Mouse (Mus musculus): ENCODE measurements around the gene Tlr4. TPM values are rescaled to one million over a fixed set of nuclear protein-coding genes. Genes with fewer than 3 reads are reported as not detected.

Tlr4 gene
- 1 to 10 TPM; 1.1 to 1.8 TPM for total RNA-seq (2021)

- intact Hi-C loops (cut with DNase I) = no loop called here
- DNase-seq = peak; percentile 7
Measured at GRCm38 (mm10) chr4:66827463-66828162, at the start of gene Tlr4. Gene Tlr4, plus strand, starts transcription at chr4:66827584.

DNA sequence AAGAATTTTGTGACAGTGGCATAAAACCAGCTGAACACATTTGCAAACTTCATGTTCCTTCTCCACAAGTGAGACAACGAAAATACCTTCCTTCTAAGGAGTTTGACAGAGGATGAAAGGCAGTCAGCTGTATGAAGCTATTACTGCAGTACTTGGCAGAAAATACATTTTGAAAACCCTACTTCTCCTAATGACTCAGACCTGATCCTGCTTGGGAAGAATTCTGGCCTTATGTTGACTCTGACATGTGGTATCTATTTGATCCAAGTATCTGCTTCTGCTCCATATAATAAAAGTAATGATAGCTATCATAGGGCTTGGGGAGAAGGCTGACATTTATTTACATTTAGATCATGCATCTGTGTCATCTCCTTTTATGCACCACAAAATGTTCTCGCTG lies 33.1 kb upstream of the Tlr4 start:
- DNase-seq = no peak
- intact Hi-C loops (cut with DNase I) = no loop called here

GRCm38 (mm10) chr4:66796683-66797082 lies 30.7 kb upstream of the Tlr4 start:
- intact Hi-C loops (cut with DNase I) = no loop called here
- no peak for DNase-seq

- intact Hi-C loops (cut with DNase I) = no loop called here
- DNase-seq = no peak
Measured at GRCm38 (mm10) chr4:66804552-66805301, 22.7 kb upstream of the Tlr4 start.

- no peak for DNase-seq
- intact Hi-C loops (cut with DNase I) = no loop called here
Measured at GRCm38 (mm10) chr4:66805747-66806146, 21.6 kb upstream of the Tlr4 start.

DNA sequence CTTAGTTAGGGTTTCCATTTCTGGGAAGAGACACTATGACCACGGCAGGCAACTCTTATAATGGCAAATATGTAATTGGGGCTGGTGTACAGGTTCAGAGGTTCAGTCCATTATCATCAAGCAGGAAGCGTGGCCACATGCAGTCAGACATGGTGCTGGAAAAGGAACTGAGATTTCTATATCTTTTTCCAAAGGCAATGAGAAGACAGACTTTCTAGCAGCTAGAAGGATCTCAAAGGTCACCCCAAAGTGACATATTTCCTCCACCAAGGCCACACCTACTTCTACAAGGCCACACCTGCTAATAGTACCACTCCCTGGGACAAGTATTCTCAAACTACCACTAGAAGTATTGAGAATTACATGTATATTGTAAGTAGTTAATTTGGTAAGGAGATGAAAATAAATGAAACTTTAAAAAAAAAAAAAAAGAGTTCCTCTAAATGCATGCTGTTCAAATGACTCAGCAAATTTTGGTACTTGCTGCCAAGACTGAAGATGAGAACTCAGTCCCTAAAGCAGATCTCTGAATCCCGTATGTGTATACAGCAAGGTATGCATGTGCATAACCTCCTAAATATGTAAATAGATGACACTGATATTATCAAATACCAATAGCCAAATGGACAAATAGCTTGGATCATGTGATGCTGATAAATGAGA lies 10.9 kb upstream of the Tlr4 start:
- DNase-seq = no peak
- intact Hi-C loops (cut with DNase I) = no loop called here

- DNase-seq = no peak
- intact Hi-C loops (cut with DNase I) = no loop called here
Measured at GRCm38 (mm10) chr4:66821171-66821570, 6.2 kb upstream of the Tlr4 start.

DNA sequence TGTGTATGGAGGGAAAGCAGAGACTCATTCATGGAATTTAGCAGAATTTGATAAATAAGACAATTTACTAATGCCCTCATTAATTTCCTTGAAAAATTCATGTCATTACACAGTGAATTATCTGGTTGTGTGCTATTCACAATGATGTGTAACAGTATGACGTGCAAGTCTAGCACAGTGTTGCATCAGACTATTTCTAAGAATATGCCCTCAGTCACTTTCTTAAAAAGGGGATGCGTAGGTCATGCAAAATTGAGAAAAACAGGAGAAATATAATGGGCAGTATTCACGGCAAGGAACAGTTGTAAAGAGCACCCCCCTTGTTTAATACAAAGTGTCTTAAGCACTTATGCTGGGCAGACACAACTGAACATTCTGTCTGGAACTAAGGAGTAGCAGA lies 5.6 kb upstream of the Tlr4 start:
- no peak for DNase-seq
- intact Hi-C loops (cut with DNase I) = no loop called here

GRCm38 (mm10) chr4:66828163-66828668 lies 832 bp downstream of the Tlr4 start:
- DNase-seq = no peak
- intact Hi-C loops (cut with DNase I) = no loop called here

DNA sequence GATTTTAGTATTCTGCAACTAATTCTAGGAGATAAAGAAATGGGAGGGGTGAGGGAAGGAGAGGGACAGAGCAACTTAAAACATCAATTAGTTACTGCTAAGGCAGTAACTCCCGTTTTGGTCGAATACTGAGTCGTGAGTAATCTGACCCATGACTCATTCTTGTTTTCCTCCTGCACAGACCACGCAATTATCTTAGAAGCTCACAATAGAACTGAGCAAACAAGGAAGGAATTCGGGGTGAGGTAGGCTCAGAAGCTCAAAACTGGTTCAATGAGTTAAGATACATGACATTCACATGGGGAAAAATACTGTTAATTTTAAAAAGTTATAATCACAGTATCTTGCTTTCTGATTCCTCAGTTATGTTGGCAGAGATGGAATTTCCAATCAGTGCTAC lies 1.3 kb downstream of the Tlr4 start:
- DNase-seq = no peak
- intact Hi-C loops (cut with DNase I) = no loop called here

- intact Hi-C loops (cut with DNase I) = no loop called here
- no peak for DNase-seq
Measured at GRCm38 (mm10) chr4:66838071-66838470, 10.7 kb downstream of the Tlr4 start.

DNA sequence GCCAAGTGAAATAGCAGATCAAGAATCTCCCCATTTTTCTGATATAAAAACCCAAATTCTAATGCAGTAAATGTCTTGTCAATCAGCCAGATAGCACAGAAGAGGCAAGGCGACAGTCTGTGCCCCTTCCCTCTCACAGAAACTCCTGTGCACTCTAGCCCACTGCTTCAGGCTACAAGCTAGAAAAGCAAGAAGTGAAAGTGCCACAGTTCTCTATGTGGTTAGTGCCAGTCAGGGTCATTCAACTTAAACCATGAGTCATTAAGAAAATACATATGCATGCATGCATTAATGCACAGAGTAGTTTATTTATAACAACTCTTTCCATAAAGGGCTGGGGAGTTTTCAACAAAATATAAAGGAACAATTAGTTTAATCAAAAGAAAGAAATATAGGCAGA lies 15.9 kb downstream of the Tlr4 start:
- no peak for DNase-seq
- intact Hi-C loops (cut with DNase I) = no loop called here

DNA sequence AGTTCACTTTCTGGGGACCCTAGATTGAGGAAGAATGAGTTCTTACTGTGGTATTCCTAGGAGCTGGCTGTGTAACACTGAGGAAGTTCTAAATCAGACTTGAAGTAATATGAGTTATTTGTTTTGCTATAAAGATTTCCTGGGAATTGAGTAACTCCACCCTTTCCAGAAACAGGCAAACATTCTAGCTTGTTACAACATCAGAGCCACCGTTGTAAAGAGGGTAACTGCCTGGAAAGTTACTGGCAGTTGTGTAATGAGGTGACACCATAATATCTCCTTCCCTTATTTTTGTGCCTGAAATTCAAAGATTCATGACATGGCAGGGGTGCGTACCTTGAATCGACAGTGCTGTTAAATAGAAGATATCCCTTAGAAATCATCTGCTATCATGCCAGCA lies 24.6 kb downstream of the Tlr4 start:
- intact Hi-C loops (cut with DNase I) = no loop called here
- no peak for DNase-seq

DNA sequence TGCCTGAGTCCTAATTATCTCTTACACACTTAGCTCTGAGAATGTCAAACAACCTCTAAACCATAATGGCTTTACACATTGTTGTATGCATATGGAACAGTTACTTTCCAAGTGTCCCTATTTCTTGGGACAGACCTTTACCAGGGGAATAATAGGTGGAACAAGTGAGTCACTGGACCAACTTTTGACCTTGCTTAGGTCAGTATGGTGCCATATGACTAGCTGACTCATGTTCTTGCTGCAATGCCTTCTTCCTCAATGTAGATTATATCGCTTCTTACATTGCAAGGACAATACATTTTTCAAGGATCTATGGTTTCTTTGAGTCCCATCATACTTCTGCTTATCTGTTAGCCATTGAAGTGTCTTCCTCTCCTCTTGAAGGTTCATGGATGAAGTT lies 29.6 kb downstream of the Tlr4 start:
- DNase-seq = no peak
- intact Hi-C loops (cut with DNase I) = no loop called here

GRCm38 (mm10) chr4:66869919-66870318 lies 42.5 kb downstream of the Tlr4 start:
- intact Hi-C loops (cut with DNase I) = no loop called here

DNA sequence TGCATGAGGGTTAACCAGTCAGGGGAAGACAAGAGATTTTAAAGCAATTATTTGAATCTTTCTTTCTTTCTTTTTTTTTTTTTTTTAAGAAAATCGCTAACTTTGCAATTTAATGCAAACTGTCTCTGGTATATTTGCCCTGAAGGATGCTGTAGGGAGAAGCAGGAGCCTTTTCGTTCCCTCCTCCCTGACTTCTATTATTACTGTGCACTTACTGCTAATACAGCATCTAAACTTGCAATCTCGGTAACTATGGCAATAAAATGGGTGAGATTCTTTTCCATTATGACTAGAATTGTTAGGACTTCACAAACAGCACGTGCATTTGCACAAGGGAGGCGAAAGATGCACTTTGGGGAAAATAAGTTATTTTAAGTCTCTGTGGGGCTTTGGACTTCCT lies 44.6 kb downstream of the Tlr4 start:
- no peak for DNase-seq

More at GRCm38 (mm10) chr4:66869919-66870318, 42.5 kb downstream of the Tlr4 start:
- peak; percentile 24 for DNase-seq

DNA sequence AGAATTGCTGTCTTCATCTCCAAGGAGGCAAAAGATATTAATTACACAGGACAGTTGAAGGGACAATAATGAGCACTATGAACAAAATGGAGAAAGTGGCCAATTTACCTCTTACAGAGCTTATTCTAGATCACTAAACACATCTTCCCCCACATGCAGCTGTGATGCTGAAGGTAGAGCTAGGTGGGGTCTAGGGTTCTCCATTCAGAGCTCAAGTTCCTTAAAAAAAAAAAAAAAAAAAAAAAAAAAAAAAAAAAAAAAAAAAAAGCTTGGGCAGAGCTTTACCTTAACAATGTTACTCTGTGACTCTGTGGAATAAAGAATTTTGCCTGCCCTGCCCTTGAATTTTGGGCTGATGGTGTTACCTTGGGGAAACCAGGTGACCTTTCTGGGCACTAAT lies 46.0 kb downstream of the Tlr4 start:
- intact Hi-C loops (cut with DNase I) = no loop called here
- no peak for DNase-seq

More for the DNA sequence above, 44.6 kb downstream of the Tlr4 start:
- intact Hi-C loops (cut with DNase I) = no loop called here

GRCm38 (mm10) chr4:66875751-66876150 lies 48.4 kb downstream of the Tlr4 start:
- intact Hi-C loops (cut with DNase I) = no loop called here
- no peak for DNase-seq

DNA sequence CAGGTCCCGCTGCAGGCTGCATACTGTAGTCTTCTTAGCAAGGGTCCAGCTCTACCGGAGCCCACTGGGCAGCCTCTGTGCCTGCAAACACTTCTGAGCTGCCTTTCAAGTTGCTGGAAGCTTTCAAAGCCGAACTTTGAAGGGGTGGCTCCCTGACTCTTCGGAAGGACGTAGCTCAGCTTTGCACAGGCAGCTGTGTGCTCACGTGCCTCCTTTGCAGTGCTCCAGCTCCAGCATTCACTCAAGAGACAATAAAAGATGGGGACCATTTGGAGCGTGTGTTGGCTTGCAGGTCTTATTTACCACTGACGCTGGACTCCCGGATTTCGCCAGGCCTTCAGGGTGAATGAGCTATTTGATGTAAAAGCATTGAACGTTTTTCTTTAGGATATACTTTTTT lies 50.2 kb downstream of the Tlr4 start:
- intact Hi-C loops (cut with DNase I) = no loop called here

DNA sequence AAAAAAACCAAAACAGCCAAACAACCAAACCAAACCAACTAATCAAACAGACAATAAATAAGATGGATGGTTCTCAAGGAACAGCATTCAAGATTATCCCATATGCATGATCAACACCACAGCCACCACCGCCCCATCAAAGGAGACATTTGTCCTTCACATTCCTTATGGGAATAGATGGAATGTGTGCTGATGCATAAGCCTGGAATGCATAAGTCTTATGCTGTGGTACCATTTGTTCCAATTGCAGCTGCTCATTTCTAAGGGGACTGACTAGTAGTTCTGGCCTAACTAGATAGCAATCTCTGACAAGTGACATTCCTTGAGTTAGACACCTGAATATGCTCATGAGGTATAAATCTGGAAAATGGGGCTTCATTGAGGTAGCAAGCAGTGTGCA lies 54.1 kb downstream of the Tlr4 start:
- no peak for DNase-seq
- intact Hi-C loops (cut with DNase I) = no loop called here

More for the DNA sequence above, 50.2 kb downstream of the Tlr4 start:
- no peak for DNase-seq

DNA sequence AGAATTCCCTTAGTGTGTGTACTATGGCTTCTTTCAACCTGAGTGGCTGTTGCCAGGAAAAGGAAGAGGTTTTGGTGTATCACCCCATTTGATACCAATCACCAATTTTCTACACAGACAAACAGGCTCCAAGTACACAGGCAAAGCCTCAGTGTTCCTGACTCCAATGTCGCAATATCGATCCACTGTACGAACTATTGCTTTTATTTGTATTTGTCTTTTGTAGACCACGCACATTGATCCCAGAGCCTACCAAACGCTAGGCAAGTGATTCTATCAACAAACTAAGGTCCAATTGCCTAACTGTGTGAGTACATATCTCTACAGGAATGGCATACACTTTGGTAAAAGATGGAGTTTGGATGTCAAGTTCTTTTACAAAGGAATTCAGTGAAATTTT lies 55.9 kb downstream of the Tlr4 start:
- intact Hi-C loops (cut with DNase I) = no loop called here

GRCm38 (mm10) chr4:66894547-66894946 lies 67.2 kb downstream of the Tlr4 start:
- DNase-seq = no peak

More for the DNA sequence above, 55.9 kb downstream of the Tlr4 start:
- no peak for DNase-seq

More at GRCm38 (mm10) chr4:66894547-66894946, 67.2 kb downstream of the Tlr4 start:
- intact Hi-C loops (cut with DNase I) = no loop called here
